38 mouse cellular contexts compared by ENCODE assay signal in the genomic region with DNA sequence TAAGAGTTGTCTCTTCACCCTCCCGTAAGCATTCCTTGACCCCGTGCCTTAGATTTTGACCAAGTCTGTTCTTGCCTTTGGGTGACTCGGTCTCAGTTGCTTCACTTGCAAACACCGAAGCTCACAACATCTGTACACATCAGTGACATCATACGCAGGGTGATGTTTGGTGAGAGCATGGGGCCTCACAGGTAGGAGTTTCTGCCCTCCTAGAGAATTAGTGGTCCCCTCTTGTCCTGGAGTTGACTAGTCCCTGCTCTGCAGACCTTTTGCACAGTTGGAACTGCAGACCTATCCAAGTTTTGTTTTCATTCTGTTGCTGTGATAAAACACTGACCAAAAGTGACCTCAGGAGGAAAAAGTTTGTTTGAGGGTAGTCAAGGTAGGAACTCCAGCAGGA. TPM values are rescaled to one million over a fixed set of nuclear protein-coding genes. Genes with fewer than 3 reads are reported as not detected.
DNase-seq lines count a peak whose midpoint lies in the region; ATAC-seq and TF ChIP-seq lines count a peak whose summit lies in the region.
"Had no signal": no experiment of that assay in that cellular context is flagged by ENCODE, and none has a peak within 500 bp of the region (broad histone marks: within the 10 kb centered on the region; RNA-seq: fewer than 3 reads in every experiment).

No protein-coding gene starts in this region.

- no peaks in the 10 kb centered on the region for H3K27me3 ChIP-seq in liver, adult 2 months (ENCODE audit: control insufficient read depth, insufficient read depth, low read length)
- no peaks in the 10 kb centered on the region for H3K27me3 ChIP-seq in liver, embryonic 14.5 days (ENCODE audit: control insufficient read depth, insufficient read depth, low read length)
- H3K27me3 ChIP-seq in liver, postnatal 0 days (ENCODE audit: insufficient read depth, low read length): no peaks in the 10 kb centered on the region
- no peaks in the 10 kb centered on the region for H3K27me3 ChIP-seq in kidney, embryonic 14.5 days (ENCODE audit: control insufficient read depth, insufficient read depth, low read length)
- H3K27me3 ChIP-seq: forebrain, embryonic 13.5 days; heart, embryonic 13.5 days had no signal

- H3K4me2 ChIP-seq in liver, embryonic 14.5 days (ENCODE audit: low read depth): peak overlapping the region; percentile 42
- H3K4me2 ChIP-seq in liver, postnatal 0 days (ENCODE audit: low read depth, low read length): peak overlapping the region; percentile 67
- H3K4me2 ChIP-seq in kidney, embryonic 14.5 days (replicated peaks; ENCODE audit: low read depth, low read length): no peak overlapping the region
- H3K4me2 ChIP-seq: forebrain, embryonic 13.5 days; heart, embryonic 13.5 days; hindbrain, embryonic 14.5 days had no signal

- no peak for TF ChIP-seq CTCF in liver, adult 2 months (IDR thresholded peaks at IDR 0.05; ENCODE audit: low read depth, low read length)
- TF ChIP-seq CTCF in liver, embryonic 14.5 days (IDR thresholded peaks at IDR 0.05; ENCODE audit: low read depth): no peak
- no peak for TF ChIP-seq CTCF in liver, postnatal 0 days (IDR thresholded peaks at IDR 0.05; ENCODE audit: low read depth)

- peak; percentile 9 for DNase-seq in adrenal gland, adult 2 months
- no peak for DNase-seq in adrenal gland, postnatal 10 days
- DNase-seq in liver, adult 2 months (ENCODE audit: extremely low read depth, low read depth, low spot score): peak; percentile 86
- no peak for DNase-seq in liver
- DNase-seq in liver, embryonic 14.5 days (ENCODE audit: low read depth in 3 of 3, low spot score in 3 of 3): no peak
- peak; percentile 22 for DNase-seq in liver, postnatal 0 days
- DNase-seq in spleen, adult 12 weeks (ENCODE audit: low spot score): no peak
- DNase-seq: B cell, adult 2 months; cerebellum, adult 11 months; cerebellum, adult 2 months; cerebellum, adult 9-11 months; cerebellum, postnatal 25 days; embryo, embryonic 11 days; gastrocnemius, postnatal 10 days; gastrocnemius, postnatal 36 days; heart, adult 2 months; heart, postnatal 14 days; heart, postnatal 4 days had no signal

- ATAC-seq in liver, embryonic 14.5 days (ENCODE audit: insufficient read depth): no peak
- peak; percentile 60 for ATAC-seq in liver, postnatal 0 days
- ATAC-seq in kidney, embryonic 14.5 days (ENCODE audit: low FRiP score, low TSS enrichment): no peak
- ATAC-seq: forebrain, embryonic 13.5 days; forebrain, embryonic 16.5 days; hindbrain, postnatal 0 days; inflammation-experienced regulatory T-cells, adult 6 months; Patski had no signal

- H3K36me3 ChIP-seq in liver, adult 2 months (ENCODE audit: control insufficient read depth, insufficient read depth, low read length): peaks cover 3% of the 10 kb centered on the region; the same call in 1 of the 2 replicates
- H3K36me3 ChIP-seq in liver, embryonic 14.5 days (replicated peaks; ENCODE audit: control insufficient read depth, insufficient read depth, low read depth): no peaks in the 10 kb centered on the region
- no peaks in the 10 kb centered on the region for H3K36me3 ChIP-seq in liver, postnatal 0 days (replicated peaks; ENCODE audit: insufficient read depth, low read length)
- no peaks in the 10 kb centered on the region for H3K36me3 ChIP-seq in kidney, embryonic 14.5 days (ENCODE audit: control insufficient read depth, insufficient read depth, low read length)
- H3K36me3 ChIP-seq: forebrain, embryonic 10.5 days; G1E; heart, embryonic 10.5 days; heart, embryonic 13.5 days had no signal

- no peak for TF ChIP-seq EP300 in liver, embryonic 14.5 days (IDR thresholded peaks at IDR 0.05; ENCODE audit: low read depth)
- peak; percentile 31; the same call in 1 of the 2 replicates for TF ChIP-seq EP300 in liver, postnatal 0 days (IDR thresholded peaks at IDR 0.05; ENCODE audit: low read depth)

- H3K4me3 ChIP-seq in liver, adult 2 months (ENCODE audit: insufficient read depth, low read depth, low read length): peak overlapping the region; percentile 58
- H3K4me3 ChIP-seq in liver, embryonic 14.5 days (ENCODE audit: insufficient read depth in 1 of 2, low read depth in 2 of 2, low read length in 2 of 2): no peak overlapping the region
- H3K4me3 ChIP-seq in liver, postnatal 0 days (ENCODE audit: low read depth, low read length): peak overlapping the region; percentile 45
- H3K4me3 ChIP-seq in kidney, embryonic 14.5 days (ENCODE audit: low read length): no peak overlapping the region
- H3K4me3 ChIP-seq: forebrain, embryonic 13.5 days; heart, adult 2 months; heart, embryonic 10.5 days; heart, embryonic 13.5 days had no signal

- H3K27ac ChIP-seq in liver, adult 2 months (replicated peaks; ENCODE audit: insufficient read depth, low read depth, low read length): peak overlapping the region; percentile 79
- no peak overlapping the region for H3K27ac ChIP-seq in liver, embryonic 14.5 days
- H3K27ac ChIP-seq in liver, postnatal 0 days (ENCODE audit: low read depth): peak overlapping the region; percentile 93
- H3K27ac ChIP-seq in kidney, embryonic 14.5 days (ENCODE audit: low read depth, low read length): no peak overlapping the region
- H3K27ac ChIP-seq: forebrain, embryonic 13.5 days; heart, adult 2 months; heart, embryonic 10.5 days; heart, embryonic 13.5 days; hindbrain, embryonic 14.5 days had no signal

- WGBS in liver, adult 2 months: 30% methylated on average over 5 of the region's 5 CpGs
- 55% methylated on average over 5 of the region's 5 CpGs for WGBS in liver, embryonic 14.5 days (ENCODE audit: insufficient replicate concordance)
- 62% methylated on average over 5 of the region's 5 CpGs for WGBS in liver, postnatal 0 days (ENCODE audit: insufficient replicate concordance)
- WGBS in kidney, embryonic 14.5 days: 90% methylated on average over 5 of the region's 5 CpGs

- no peak for TF ChIP-seq POLR2A in liver, adult 2 months (IDR thresholded peaks at IDR 0.05; ENCODE audit: extremely low read depth, insufficient read depth, low read length)

- H3K79me2 ChIP-seq in liver, adult 2 months (ENCODE audit: control insufficient read depth, insufficient read depth, low read length): 0 out of 2 replicates have a peak, but pooled peaks cover 4% of the 10 kb centered on the region

- peaks cover 17% of the 10 kb centered on the region for H3K4me1 ChIP-seq in liver, adult 2 months (ENCODE audit: control insufficient read depth, insufficient read depth, low read length)
- peaks cover 0 to 5% of the 10 kb centered on the region in 2 experiments; a peak in 1 of 4 replicates for H3K4me1 ChIP-seq in liver, embryonic 14.5 days (replicated peaks; ENCODE audit: control insufficient read depth in 2 of 2, insufficient read depth in 2 of 2, low read length in 1 of 2)
- H3K4me1 ChIP-seq in liver, postnatal 0 days (ENCODE audit: insufficient read depth): peaks cover 12% of the 10 kb centered on the region
- H3K4me1 ChIP-seq in kidney, embryonic 14.5 days (ENCODE audit: control insufficient read depth, insufficient read depth, low read length): no peaks in the 10 kb centered on the region

- peak overlapping the region; percentile 65 for H3K9ac ChIP-seq in liver, adult 2 months (ENCODE audit: low read depth, low read length)
- H3K9ac ChIP-seq in liver, embryonic 14.5 days (replicated peaks): no peak overlapping the region
- H3K9ac ChIP-seq in liver, postnatal 0 days (replicated peaks): peak overlapping the region; percentile 62
- no peak overlapping the region for H3K9ac ChIP-seq in kidney, embryonic 14.5 days (ENCODE audit: low read depth, low read length)
- H3K9ac ChIP-seq: forebrain, embryonic 13.5 days; heart, embryonic 13.5 days; hindbrain, embryonic 14.5 days had no signal

- no peaks in the 10 kb centered on the region for H3K9me3 ChIP-seq in liver, embryonic 14.5 days (ENCODE audit: control insufficient read depth, low read length)
- no peaks in the 10 kb centered on the region for H3K9me3 ChIP-seq in liver, postnatal 0 days (ENCODE audit: low read length)
- H3K9me3 ChIP-seq in kidney, embryonic 14.5 days (ENCODE audit: control insufficient read depth, low read length): no peaks in the 10 kb centered on the region
- H3K9me3 ChIP-seq: forebrain, embryonic 10.5 days; forebrain, embryonic 13.5 days; G1E; heart, embryonic 10.5 days; heart, embryonic 13.5 days had no signal

RNA-seq across cellular contexts. Expression of a gene that starts 1.3 kb away (rescaled TPM):
- 1 to 10 TPM; 1.5 to 2.0 TPM for total RNA-seq in adrenal gland, adult 2 months (2021)
- 0.17 and 0.35 TPM in 2 replicates for polyA plus RNA-seq in adrenal gland, adult 2 months (2012; rRNA removed)
- 10 to 100 TPM in 1 of 2 experiments, 1 to 10 TPM in 1; 8.3 to 16.2 TPM for total RNA-seq in adrenal gland, postnatal 10 days (2021)
- 161 and 210 TPM in 2 replicates for total RNA-seq in liver, adult 2 months (2014; rRNA removed)
- polyA plus RNA-seq in liver, adult 2 months (2012; rRNA removed): 202 and 205 TPM in 2 replicates
- polyA plus RNA-seq in liver, embryonic 14.5 days (2012; rRNA removed): 3.9 and 4.4 TPM in 2 replicates
- polyA plus RNA-seq in liver, embryonic 14.5 days (2014; fragmentation: Nextera tagmentation; extraction: Ambion mirVana): 2.3 and 3.0 TPM in 2 replicates
- 33.5 and 37.6 TPM in 2 replicates for polyA plus RNA-seq in liver, postnatal 0 days (2015; fragmentation: Nextera tagmentation; extraction: Ambion mirVana)
- not detected in 2 replicates for polyA plus RNA-seq in kidney, embryonic 14.5 days (2014; fragmentation: Nextera tagmentation; extraction: Ambion mirVana)
- total RNA-seq: CH12.LX; common myeloid progenitor, adult 5-6 weeks; G1E; gastrocnemius, adult 18-20 months; gastrocnemius, postnatal 10 days; gastrocnemius, postnatal 36 days; granulocyte monocyte progenitor cell, adult 5-6 weeks; heart, adult 2 months; heart, postnatal 14 days; heart, postnatal 4 days had no signal
- polyA plus RNA-seq: G1E; heart, embryonic 16.5 days; inflammation-experienced regulatory T-cells, adult 6 months; Patski had no signal

RNA-seq across cellular contexts. Expression of a gene that starts 28.0 kb away (rescaled TPM):
- not detected for total RNA-seq in adrenal gland, adult 2 months (2021)
- polyA plus RNA-seq in adrenal gland, adult 2 months (2012; rRNA removed): not detected in 2 replicates
- total RNA-seq in adrenal gland, postnatal 10 days (2021): not detected
- not detected in 2 replicates for total RNA-seq in liver, adult 2 months (2014; rRNA removed)
- 0.07 TPM in 1 of 2 replicates, not detected in the other for polyA plus RNA-seq in liver, adult 2 months (2012; rRNA removed)
- not detected in 2 replicates for polyA plus RNA-seq in liver, embryonic 14.5 days (2012; rRNA removed)
- polyA plus RNA-seq in liver, embryonic 14.5 days (2014; fragmentation: Nextera tagmentation; extraction: Ambion mirVana): not detected in 2 replicates
- not detected in 2 replicates for polyA plus RNA-seq in liver, postnatal 0 days (2015; fragmentation: Nextera tagmentation; extraction: Ambion mirVana)
- not detected in 2 replicates for polyA plus RNA-seq in kidney, embryonic 14.5 days (2014; fragmentation: Nextera tagmentation; extraction: Ambion mirVana)
- total RNA-seq: adrenal gland, postnatal 36 days; common myeloid progenitor, adult 5-6 weeks; gastrocnemius, adult 18-20 months; gastrocnemius, postnatal 10 days; gastrocnemius, postnatal 36 days; granulocyte monocyte progenitor cell, adult 5-6 weeks; heart, adult 2 months; heart, postnatal 14 days; heart, postnatal 4 days; hindbrain, postnatal 0 days had no signal
- polyA plus RNA-seq: cerebellum, adult 2 months; embryonic facial prominence, embryonic 11.5 days; embryonic facial prominence, embryonic 14.5 days; forebrain, embryonic 10.5 days; forebrain, embryonic 13.5 days; forebrain, embryonic 16.5 days; G1E; heart, adult 2 months; heart, embryonic 10.5 days; heart, embryonic 13.5 days; heart, embryonic 16.5 days; hindbrain, embryonic 11.5 days; hindbrain, embryonic 14.5 days; inflammation-experienced regulatory T-cells, adult 6 months; Patski had no signal

Comparison
In these comparisons a context has a peak if more than half of its experiments do, and no peak if none do; other contexts are left out.
1. DNase-seq: peak in adrenal gland, adult 2 months (single experiment), liver, adult 2 months (single experiment) and liver, postnatal 0 days (single experiment); none in adrenal gland, postnatal 10 days (single experiment), liver (single experiment), liver, embryonic 14.5 days (0 of 3) and spleen, adult 12 weeks (single experiment).
2. H3K27ac ChIP-seq: peak in liver, adult 2 months (single experiment) and liver, postnatal 0 days (single experiment); none in liver, embryonic 14.5 days (single experiment) and kidney, embryonic 14.5 days (single experiment).
3. H3K4me3 ChIP-seq: peak in liver, adult 2 months (single experiment) and liver, postnatal 0 days (single experiment); none in liver, embryonic 14.5 days (0 of 2) and kidney, embryonic 14.5 days (single experiment).
4. H3K9ac ChIP-seq: peak in liver, adult 2 months (single experiment) and liver, postnatal 0 days (single experiment); none in liver, embryonic 14.5 days (single experiment) and kidney, embryonic 14.5 days (single experiment).